Mouse (Mus musculus) intestine, embryonic 14.5 days (tissue): ENCODE measurements around the gene Slit3. TPM values are rescaled to one million over a fixed set of nuclear protein-coding genes. Genes with fewer than 3 reads are reported as not detected.

Source experiments
- ATAC-seq: fragments of 200-750 bp; cut with Nextera tagmentation; replicated peaks from 2 replicates; pipeline ENCODE4 v1.8.0; 2017; ENCODE audit warnings: low read depth, moderate number of reproducible peaks, moderate TSS enrichment, moderate library complexity; ENCODE audit not compliant: low FRiP score, low TSS enrichment
- DNase-seq: peaks from one replicate; pipeline ENCODE4 v3.0.0-alpha.2; 2018; ENCODE audit warnings: low spot score
- H3K27ac ChIP-seq: fragments of 300-500 bp; sonication (generic); 2 replicates; pipeline ENCODE4 v1.5.1; 2014; ENCODE audit warnings: low read depth, mild to moderate bottlenecking, control low read depth
- H3K27me3 ChIP-seq: fragments of 300-500 bp; sonication (generic); replicated peaks from 2 replicates; pipeline ENCODE4 v1.6.1; 2014; ENCODE audit warnings: low read length, control low read depth; ENCODE audit not compliant: control insufficient read depth, insufficient read depth
- H3K36me3 ChIP-seq: fragments of 300-500 bp; sonication (generic); 2 replicates; pipeline ENCODE4 v1.6.1; 2014; ENCODE audit warnings: low read length, control low read depth; ENCODE audit not compliant: control insufficient read depth, insufficient read depth
- H3K4me1 ChIP-seq: fragments of 300-500 bp; sonication (generic); replicated peaks from 2 replicates; pipeline ENCODE4 v1.6.1; 2014; ENCODE audit warnings: low read length, control low read depth, mixed read lengths; ENCODE audit not compliant: control insufficient read depth, insufficient read depth
- H3K4me2 ChIP-seq: fragments of 300-500 bp; sonication (generic); 2 replicates; pipeline ENCODE4 v1.6.1; 2014; ENCODE audit warnings: low read length
- H3K4me3 ChIP-seq: fragments of 300-500 bp; sonication (generic); 2 replicates; pipeline ENCODE4 v1.5.1; 2014; ENCODE audit warnings: low read depth, low read length, control low read depth, mixed read lengths
- H3K9ac ChIP-seq: fragments of 300-500 bp; sonication (generic); 2 replicates; pipeline ENCODE4 v1.6.1; 2014; ENCODE audit warnings: mild to moderate bottlenecking, low read length
- H3K9me3 ChIP-seq: fragments of 300-500 bp; sonication (generic); 2 replicates; pipeline ENCODE4 v1.6.1; 2016; ENCODE audit warnings: low read length, control low read depth; ENCODE audit not compliant: control insufficient read depth
- WGBS: fragments of 180-500 bp; shearing (Covaris S2); extraction: QIAGEN DNeasy Blood & Tissue Kit; methylation state at CpG from one replicate; pipeline ENCODE4 v1.1.7; 2014; 5-methylcytosine and 5-hydroxymethylcytosine counted together
- polyA plus RNA-seq: library from polyadenylated mRNA; unstranded; fragments of >200 nt; fragmentation: Nextera tagmentation; extraction: Ambion mirVana; gene quantifications from 2 replicates; pipeline ENCODE4 v1.2.1, GENCODE M21; 2014

The Slit3 gene
- polyA plus RNA-seq, 1 experiment from 2014 or later, result 27.6 TPM

DNA sequence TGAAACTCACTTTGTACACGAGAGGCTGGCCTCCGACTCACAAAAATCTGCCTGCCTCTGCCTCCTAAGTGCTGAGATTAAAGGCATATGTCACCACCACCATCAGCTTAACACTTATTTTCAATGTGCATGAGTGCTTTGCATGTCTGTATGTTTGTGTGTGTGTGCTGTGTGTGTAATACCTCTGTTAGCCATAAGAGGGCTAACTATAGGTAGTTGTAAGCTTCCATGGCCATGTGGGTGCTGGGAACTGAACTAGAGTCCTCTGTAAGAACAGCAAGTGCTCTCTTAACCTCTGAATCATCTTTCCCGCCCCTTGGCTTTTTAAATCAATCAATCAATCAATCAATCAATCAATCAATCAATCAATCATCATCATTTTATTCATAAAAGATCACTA lies 251.4 kb downstream of the Slit3 start:
- DNase-seq (no peak), ATAC-seq (no peak)
- H3K9me3 ChIP-seq, result peaks cover 4% of the 10 kb centered on the region; the same call in 1 of the 2 replicates
- whole genome bisulfite sequencing, result 92% methylated on average over 3 of the region's 3 CpGs
- no peak overlapping the region for H3K4me2 ChIP-seq
- H3K4me1 ChIP-seq, result peaks cover 7% of the 10 kb centered on the region; the same call in 1 of the 2 replicates
- H3K9ac ChIP-seq, result no peak overlapping the region
- H3K27me3 ChIP-seq, result no peaks in the 10 kb centered on the region
- H3K4me3 ChIP-seq, result no peak overlapping the region
- H3K27ac ChIP-seq, result no peak overlapping the region
- H3K36me3 ChIP-seq, result no peaks in the 10 kb centered on the region

DNA sequence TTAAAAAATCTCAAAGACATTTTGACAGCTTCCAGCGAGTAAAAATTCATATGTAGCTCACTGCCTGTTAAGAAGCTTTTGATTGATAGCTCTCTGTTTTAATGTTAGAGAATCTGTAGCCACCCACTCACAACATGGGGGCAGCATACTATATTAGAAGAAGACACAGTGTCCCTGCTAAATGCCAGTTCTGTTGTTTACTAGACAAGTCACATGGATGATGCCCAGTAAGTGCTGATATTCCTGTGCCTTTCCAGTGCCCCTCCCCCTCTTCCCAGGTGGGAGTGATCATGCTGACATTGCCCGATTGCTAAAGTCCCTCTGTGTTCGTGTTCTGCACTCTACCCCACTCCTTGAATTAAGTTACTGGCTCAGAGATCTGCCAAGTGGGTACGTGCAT lies 254.0 kb downstream of the Slit3 start:
- Histone ChIP-seq H3K9ac (no peak overlapping the region), H3K9me3 (peaks cover 4% of the 10 kb centered on the region; the same call in 1 of the 2 replicates), H3K4me2 (no peak overlapping the region), H3K36me3 (no peaks in the 10 kb centered on the region), H3K4me1 (peaks cover 7% of the 10 kb centered on the region; the same call in 1 of the 2 replicates), H3K27me3 (no peaks in the 10 kb centered on the region), H3K27ac (no peak overlapping the region), H3K4me3 (no peak overlapping the region)
- ATAC-seq (no peak), DNase-seq (no peak)
- WGBS, result 64% methylated on average over 4 of the region's 4 CpGs

DNA sequence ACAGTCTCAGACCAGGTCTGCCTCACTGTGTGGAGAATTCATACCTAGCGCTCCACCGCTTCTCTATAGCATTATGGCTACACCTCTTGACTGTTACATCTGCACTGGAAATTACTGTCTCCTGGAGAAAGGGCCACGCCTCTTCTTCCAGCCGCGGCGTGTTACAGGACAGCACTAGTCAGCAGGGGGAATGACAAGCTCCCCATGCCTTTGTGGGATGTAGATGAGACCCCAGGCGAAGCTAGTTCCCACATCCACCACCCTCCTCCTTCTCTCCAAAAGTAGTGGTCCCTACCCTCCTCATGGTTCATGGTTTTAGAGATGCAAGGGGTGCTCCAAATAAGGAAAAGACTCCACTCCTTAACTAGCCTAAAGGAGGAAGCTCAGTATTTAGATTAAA lies 257.8 kb downstream of the Slit3 start:
- DNase-seq, result no peak
- H3K9ac ChIP-seq, result no peak overlapping the region
- H3K9me3 ChIP-seq, result no peaks in the 10 kb centered on the region
- no peak overlapping the region for H3K4me3 ChIP-seq
- no peak overlapping the region for H3K27ac ChIP-seq
- no peaks in the 10 kb centered on the region for H3K36me3 ChIP-seq
- 78% methylated on average over 7 of the region's 7 CpGs for WGBS
- H3K4me1 ChIP-seq, result no peaks in the 10 kb centered on the region
- no peak overlapping the region for H3K4me2 ChIP-seq
- H3K27me3 ChIP-seq, result no peaks in the 10 kb centered on the region
- no peak for ATAC-seq

DNA sequence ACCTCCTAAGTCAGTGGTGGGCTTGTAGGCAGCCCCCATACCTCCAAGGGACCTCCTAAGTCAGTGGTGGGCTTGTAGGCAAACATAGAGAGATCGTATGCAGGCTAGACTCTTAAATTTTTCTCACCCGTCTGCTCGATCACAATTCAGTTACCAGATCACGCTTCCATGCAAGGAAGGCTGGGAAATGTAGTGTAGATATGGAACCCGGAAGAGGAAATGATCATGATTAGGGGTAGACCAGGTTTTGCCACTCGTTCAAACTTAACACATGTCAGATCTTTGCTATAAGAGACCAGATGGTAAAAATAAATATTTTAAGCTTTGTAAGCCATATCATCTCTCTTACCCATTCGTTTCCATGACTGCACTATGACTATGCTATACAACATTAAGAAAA lies 258.4 kb downstream of the Slit3 start:
- no peak overlapping the region for H3K9ac ChIP-seq
- 0 out of 2 replicates have a peak, but pooled peaks cover 3% of the 10 kb centered on the region for H3K4me1 ChIP-seq
- ATAC-seq (no peak), DNase-seq (no peak)
- peak overlapping the region; percentile 20; the same call in 1 of the 2 replicates for H3K4me2 ChIP-seq
- H3K4me3 ChIP-seq, result no peak overlapping the region
- H3K27ac ChIP-seq, result no peak overlapping the region
- no peaks in the 10 kb centered on the region for H3K27me3 ChIP-seq
- no peaks in the 10 kb centered on the region for H3K9me3 ChIP-seq
- no peaks in the 10 kb centered on the region for H3K36me3 ChIP-seq
- 56% methylated on average over 7 of the region's 7 CpGs for WGBS

DNA sequence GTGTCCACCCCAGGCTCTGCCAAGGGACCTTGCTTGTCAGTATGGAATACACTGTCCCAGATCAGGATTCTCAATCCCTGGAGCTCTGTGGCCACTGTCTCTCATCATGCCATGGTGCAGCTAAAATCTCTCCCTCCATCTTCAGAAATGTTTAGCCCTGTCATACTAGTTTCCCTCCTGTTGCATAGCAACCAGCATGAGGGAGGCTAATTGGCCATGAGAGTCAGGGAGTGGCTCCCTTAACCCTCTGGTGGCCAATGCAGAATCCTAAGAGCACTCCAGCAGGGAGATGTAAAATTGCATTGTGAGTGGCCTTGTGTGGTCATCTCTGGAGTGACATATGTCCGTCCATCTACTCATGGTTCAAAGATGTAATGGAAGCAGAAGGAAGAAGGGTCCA lies 259.7 kb downstream of the Slit3 start:
- H3K4me3 ChIP-seq, result no peak overlapping the region
- ATAC-seq, result no peak

DNA sequence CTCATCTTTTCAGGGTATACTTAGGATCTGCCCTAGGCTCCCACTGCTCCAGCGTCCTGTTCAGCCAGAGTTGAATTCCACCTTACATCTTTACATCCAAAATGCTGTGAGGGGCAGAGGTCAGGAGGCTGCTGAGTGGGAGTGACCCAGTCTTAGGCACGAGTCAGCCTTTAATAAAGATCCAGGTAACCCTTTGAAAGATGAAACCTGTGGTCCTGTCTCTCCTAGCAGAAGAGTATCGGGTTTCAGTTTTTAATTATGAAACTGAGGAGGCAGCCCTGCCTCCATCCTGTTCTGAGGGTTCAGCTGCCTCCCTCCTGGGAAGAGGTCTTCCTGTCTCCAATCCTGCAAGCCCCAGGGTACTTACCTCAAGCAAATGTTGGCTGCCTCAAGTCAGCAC lies 264.4 kb downstream of the Slit3 start:
- H3K4me2 ChIP-seq, result no peak overlapping the region
- peaks cover 6% of the 10 kb centered on the region; the same call in 1 of the 2 replicates for H3K4me1 ChIP-seq
- H3K36me3 ChIP-seq, result no peaks in the 10 kb centered on the region
- H3K27me3 ChIP-seq, result no peaks in the 10 kb centered on the region
- H3K27ac ChIP-seq, result no peak overlapping the region
- no peaks in the 10 kb centered on the region for H3K9me3 ChIP-seq
- H3K9ac ChIP-seq, result no peak overlapping the region
- no peak overlapping the region for H3K4me3 ChIP-seq
- DNase-seq, result no peak
- ATAC-seq, result no peak
- whole genome bisulfite sequencing, result 17% methylated on average over 3 of the region's 3 CpGs

More for the DNA sequence above, 259.7 kb downstream of the Slit3 start:
- WGBS, result 90% methylated on average over 1 of the region's 1 CpGs
- no peak overlapping the region for H3K9ac ChIP-seq
- no peak overlapping the region for H3K4me2 ChIP-seq
- no peak overlapping the region for H3K27ac ChIP-seq
- no peaks in the 10 kb centered on the region for H3K36me3 ChIP-seq
- H3K27me3 ChIP-seq, result no peaks in the 10 kb centered on the region
- peaks cover 6% of the 10 kb centered on the region; the same call in 1 of the 2 replicates for H3K4me1 ChIP-seq
- no peak for DNase-seq
- H3K9me3 ChIP-seq, result no peaks in the 10 kb centered on the region

DNA sequence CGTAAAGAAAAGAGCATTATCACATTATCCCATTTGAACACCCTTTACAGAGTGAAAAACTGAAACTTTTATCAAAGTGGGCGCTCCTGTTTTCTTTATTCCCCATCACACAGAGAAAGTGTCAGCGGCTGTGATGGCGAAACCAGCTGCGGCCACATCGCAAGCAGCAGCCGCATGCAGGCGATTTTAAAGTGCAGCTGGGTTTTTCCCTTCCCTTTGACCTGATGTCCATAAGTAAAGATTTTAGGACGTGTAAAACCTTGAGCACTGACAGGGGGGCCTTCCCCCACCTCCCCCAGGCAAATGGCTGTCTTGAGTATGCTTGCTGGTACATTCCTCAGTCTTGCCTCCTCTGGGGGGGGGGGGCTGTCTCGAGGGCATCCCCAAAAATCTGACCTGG lies 266.8 kb downstream of the Slit3 start:
- Histone ChIP-seq H3K9me3 (no peaks in the 10 kb centered on the region), H3K9ac (no peak overlapping the region), H3K36me3 (no peaks in the 10 kb centered on the region), H3K4me3 (no peak overlapping the region), H3K27me3 (no peaks in the 10 kb centered on the region), H3K27ac (no peak overlapping the region), H3K4me2 (no peak overlapping the region), H3K4me1 (peaks cover 6% of the 10 kb centered on the region; the same call in 1 of the 2 replicates)
- no peak for DNase-seq
- WGBS, result 73% methylated on average over 10 of the region's 10 CpGs
- ATAC-seq, result no peak

DNA sequence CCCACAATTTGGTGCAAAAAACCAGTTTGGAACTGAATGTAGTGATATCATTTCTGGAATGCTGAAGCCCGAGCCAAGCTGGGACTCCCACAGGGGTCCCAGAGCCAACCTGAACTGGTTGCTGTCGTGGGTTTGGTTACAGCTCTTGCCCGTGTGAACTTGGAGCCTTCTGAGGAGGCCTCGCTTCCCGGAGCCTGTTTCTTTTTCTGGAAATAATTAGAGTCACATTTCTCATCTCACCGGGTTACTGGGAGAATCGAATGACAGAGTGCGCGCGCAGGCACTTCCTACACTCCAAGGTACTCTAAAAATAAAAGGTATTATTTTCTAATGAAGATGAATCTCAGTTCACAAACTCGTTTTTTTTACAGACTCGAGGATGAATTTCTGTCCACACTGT lies 267.4 kb downstream of the Slit3 start:
- Histone ChIP-seq H3K27ac (no peak overlapping the region), H3K9ac (no peak overlapping the region), H3K9me3 (no peaks in the 10 kb centered on the region), H3K36me3 (no peaks in the 10 kb centered on the region), H3K27me3 (no peaks in the 10 kb centered on the region), H3K4me2 (no peak overlapping the region), H3K4me3 (no peak overlapping the region), H3K4me1 (peaks cover 9% of the 10 kb centered on the region; the same call in 1 of the 2 replicates)
- DNase-seq, result no peak
- ATAC-seq, result no peak
- whole genome bisulfite sequencing, result 62% methylated on average over 12 of the region's 12 CpGs

DNA sequence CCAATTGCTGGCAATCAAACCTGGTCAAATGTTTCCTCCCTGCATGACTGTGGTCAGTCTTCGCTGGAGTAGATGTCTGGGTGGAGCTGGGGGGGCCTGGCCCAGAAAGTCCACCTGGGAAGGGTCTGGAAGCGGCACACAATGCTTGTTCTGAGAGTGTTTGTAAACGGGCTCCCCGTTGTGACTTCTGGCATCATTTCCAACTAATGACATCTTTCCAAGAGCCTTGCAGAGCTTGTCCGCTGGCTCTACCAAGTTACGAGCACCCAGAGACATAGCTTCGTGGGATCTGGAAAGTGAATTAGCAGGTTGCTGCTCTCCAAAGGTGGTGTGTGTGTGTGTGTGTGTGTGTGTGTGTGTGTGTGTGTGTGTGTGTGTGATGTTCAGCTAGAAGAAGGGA lies 268.3 kb downstream of the Slit3 start:
- Histone ChIP-seq H3K9me3 (no peaks in the 10 kb centered on the region), H3K9ac (no peak overlapping the region), H3K27me3 (no peaks in the 10 kb centered on the region), H3K27ac (no peak overlapping the region), H3K4me3 (no peak overlapping the region), H3K36me3 (no peaks in the 10 kb centered on the region), H3K4me1 (peaks cover 10% of the 10 kb centered on the region; the same call in 1 of the 2 replicates), H3K4me2 (no peak overlapping the region)
- DNase-seq (no peak), ATAC-seq (no peak)
- WGBS, result 81% methylated on average over 7 of the region's 7 CpGs
